Comparison of ENCODE assay signal across 31 mouse cellular contexts in genomic region chr17:24608874-24609273, GRCm38 (mm10). TPM values are rescaled to one million over a fixed set of nuclear protein-coding genes. Genes with fewer than 3 reads are reported as not detected.
DNase-seq lines count a peak whose midpoint lies in the region; ATAC-seq and TF ChIP-seq lines count a peak whose summit lies in the region.
"Had no signal": no experiment of that assay in that cellular context is flagged by ENCODE, and none has a peak within 500 bp of the region (broad histone marks: within the 10 kb centered on the region; RNA-seq: fewer than 3 reads in every experiment).

No protein-coding gene starts in this region.

- no peaks in the 10 kb centered on the region for H3K9me3 ChIP-seq in liver, embryonic 14.5 days (ENCODE audit: control insufficient read depth, low read length)
- H3K9me3 ChIP-seq: forebrain, embryonic 15.5 days; G1E; heart, embryonic 12.5 days; hindbrain, embryonic 10.5 days; midbrain, embryonic 13.5 days; neural tube, embryonic 13.5 days had no signal

- no peak overlapping the region for H3K4me3 ChIP-seq in liver, embryonic 14.5 days (ENCODE audit: insufficient read depth in 1 of 2, low read depth in 2 of 2, low read length in 2 of 2)
- H3K4me3 ChIP-seq: forebrain, embryonic 15.5 days; heart, embryonic 12.5 days; hindbrain, embryonic 10.5 days; left cerebral cortex, adult 2 months; midbrain, embryonic 13.5 days; neural tube, embryonic 13.5 days had no signal

- WGBS in liver, embryonic 14.5 days (ENCODE audit: insufficient replicate concordance) = 14% methylated on average over 8 of the region's 8 CpGs

- peak; percentile 86 for ATAC-seq in erythroblast, adult 5-6 weeks (replicated peaks; ENCODE audit: low FRiP score, poor library complexity, severe bottlenecking)
- peak; percentile 87 for ATAC-seq in liver, embryonic 14.5 days (ENCODE audit: insufficient read depth)
- ATAC-seq in megakaryocyte progenitor cell, adult 5-6 weeks (replicated peaks; ENCODE audit: poor library complexity) = peak; percentile 85
- ATAC-seq in cerebellum, adult (ENCODE audit: insufficient number of reproducible peaks, low FRiP score, low TSS enrichment) = no peak
- ATAC-seq: forebrain, embryonic 15.5 days; hindbrain, postnatal 0 days; intestine, embryonic 16.5 days; lung, postnatal 0 days; midbrain, embryonic 13.5 days; Patski had no signal

- H3K4me1 ChIP-seq in liver, embryonic 14.5 days (replicated peaks; ENCODE audit: control insufficient read depth in 2 of 2, insufficient read depth in 2 of 2, low read length in 1 of 2) = peaks cover 14 to 38% of the 10 kb centered on the region in 2 experiments
- H3K4me1 ChIP-seq: forebrain, embryonic 15.5 days; hindbrain, embryonic 10.5 days; midbrain, embryonic 13.5 days; neural tube, embryonic 13.5 days had no signal

- H3K36me3 ChIP-seq in liver, embryonic 14.5 days (replicated peaks; ENCODE audit: control insufficient read depth, insufficient read depth, low read depth) = peaks cover 2% of the 10 kb centered on the region

- peak overlapping the region; percentile 35 for H3K4me2 ChIP-seq in liver, embryonic 14.5 days (ENCODE audit: low read depth)
- H3K4me2 ChIP-seq: forebrain, embryonic 15.5 days; heart, embryonic 12.5 days; midbrain, embryonic 13.5 days; neural tube, embryonic 13.5 days had no signal

- peak; percentile 40 for TF ChIP-seq CTCF in liver, embryonic 14.5 days (IDR thresholded peaks at IDR 0.05; ENCODE audit: low read depth)

- H3K27ac ChIP-seq in liver, embryonic 14.5 days = peak overlapping the region; percentile 78
- H3K27ac ChIP-seq: forebrain, embryonic 15.5 days; hindbrain, embryonic 10.5 days; hindbrain, postnatal 0 days; left cerebral cortex, adult 2 months; macrophage; midbrain, embryonic 13.5 days; neural tube, embryonic 13.5 days had no signal

- H3K9ac ChIP-seq in liver, embryonic 14.5 days (replicated peaks) = no peak overlapping the region
- H3K9ac ChIP-seq: forebrain, embryonic 15.5 days; heart, embryonic 12.5 days; midbrain, embryonic 13.5 days; neural tube, embryonic 13.5 days had no signal

- H3K27me3 ChIP-seq in liver, embryonic 14.5 days (ENCODE audit: control insufficient read depth, insufficient read depth, low read length) = no peaks in the 10 kb centered on the region
- H3K27me3 ChIP-seq: CH12.LX; forebrain, embryonic 15.5 days; heart, embryonic 12.5 days; midbrain, embryonic 13.5 days; neural tube, embryonic 13.5 days; Patski had no signal

- peak; percentile 73 for TF ChIP-seq EP300 in liver, embryonic 14.5 days (IDR thresholded peaks at IDR 0.05; ENCODE audit: low read depth)

- peak; percentile 27 to 42 for DNase-seq in spleen, postnatal 36 days (ENCODE audit: low spot score in 2 of 2)
- DNase-seq in spleen, adult 12 weeks (ENCODE audit: low spot score) = no peak
- DNase-seq in liver, embryonic 14.5 days (ENCODE audit: low read depth in 3 of 3, low spot score in 3 of 3) = peak in 1 of 3 experiments; percentile 63
- DNase-seq in layer of hippocampus, adult 9-11 months = no peak
- DNase-seq in natural killer cell, adult 2 months (ENCODE audit: low spot score in 2 of 2) = no peak
- DNase-seq: B cell, adult 2 months; cerebellum, postnatal 36 days; heart, postnatal 10 days; kidney, postnatal 4 days; thymus, postnatal 36 days had no signal

RNA-seq across cellular contexts. Expression of gene Tsc2, which starts 23.6 kb away (rescaled TPM):
- 16.3 and 75.9 TPM in 2 replicates for total RNA-seq in erythroblast, adult 5-6 weeks (2015; ENCODE audit: low replicate concordance)
- 8.6 and 9.0 TPM in 2 replicates for total RNA-seq in erythroblast, adult 5-6 weeks (2017; ENCODE audit: low replicate concordance)
- polyA plus RNA-seq in liver, embryonic 14.5 days (2012; rRNA removed) = 17.0 and 21.4 TPM in 2 replicates
- 17.6 and 23.8 TPM in 2 replicates for polyA plus RNA-seq in liver, embryonic 14.5 days (2014; fragmentation: Nextera tagmentation; extraction: Ambion mirVana)
- total RNA-seq in megakaryocyte progenitor cell, adult 5-6 weeks (2015) = 64.3 and 66.9 TPM in 2 replicates
- 52.1 and 54.1 TPM in 2 replicates for total RNA-seq in megakaryocyte progenitor cell, adult 5-6 weeks (2017)

RNA-seq across cellular contexts. Expression of gene Nthl1, which starts 23.6 kb away (rescaled TPM):
- 1.0 TPM in 1 of 2 replicates, not detected in the other for total RNA-seq in erythroblast, adult 5-6 weeks (2015; ENCODE audit: low replicate concordance)
- total RNA-seq in erythroblast, adult 5-6 weeks (2017; ENCODE audit: low replicate concordance) = 0.56 and 0.85 TPM in 2 replicates
- 6.2 and 6.6 TPM in 2 replicates for polyA plus RNA-seq in liver, embryonic 14.5 days (2012; rRNA removed)
- polyA plus RNA-seq in liver, embryonic 14.5 days (2014; fragmentation: Nextera tagmentation; extraction: Ambion mirVana) = 5.9 and 6.1 TPM in 2 replicates
- 5.7 and 6.7 TPM in 2 replicates for total RNA-seq in megakaryocyte progenitor cell, adult 5-6 weeks (2015)
- total RNA-seq in megakaryocyte progenitor cell, adult 5-6 weeks (2017) = 12.0 and 13.6 TPM in 2 replicates

RNA-seq across cellular contexts. Expression of gene Slc9a3r2, which starts 41.3 kb away (rescaled TPM):
- total RNA-seq in erythroblast, adult 5-6 weeks (2015; ENCODE audit: low replicate concordance) = 0.38 TPM in 1 of 2 replicates, not detected in the other
- total RNA-seq in erythroblast, adult 5-6 weeks (2017; ENCODE audit: low replicate concordance) = 0.56 and 1.8 TPM in 2 replicates
- 5.5 and 5.7 TPM in 2 replicates for polyA plus RNA-seq in liver, embryonic 14.5 days (2012; rRNA removed)
- polyA plus RNA-seq in liver, embryonic 14.5 days (2014; fragmentation: Nextera tagmentation; extraction: Ambion mirVana) = 8.1 and 9.9 TPM in 2 replicates
- total RNA-seq in megakaryocyte progenitor cell, adult 5-6 weeks (2015) = 1.2 and 2.6 TPM in 2 replicates
- 1.4 and 1.6 TPM in 2 replicates for total RNA-seq in megakaryocyte progenitor cell, adult 5-6 weeks (2017)
- polyA plus RNA-seq: macrophage had no signal

RNA-seq across cellular contexts. Expression of gene Npw, which starts 49.4 kb away (rescaled TPM):
- total RNA-seq in erythroblast, adult 5-6 weeks (2015; ENCODE audit: low replicate concordance) = not detected in 2 replicates
- total RNA-seq in erythroblast, adult 5-6 weeks (2017; ENCODE audit: low replicate concordance) = not detected in 2 replicates
- 0.27 TPM in 1 of 2 replicates, not detected in the other for polyA plus RNA-seq in liver, embryonic 14.5 days (2012; rRNA removed)
- polyA plus RNA-seq in liver, embryonic 14.5 days (2014; fragmentation: Nextera tagmentation; extraction: Ambion mirVana) = 0.29 TPM in 1 of 2 replicates, not detected in the other
- total RNA-seq in megakaryocyte progenitor cell, adult 5-6 weeks (2015) = not detected in 2 replicates
- not detected in 2 replicates for total RNA-seq in megakaryocyte progenitor cell, adult 5-6 weeks (2017)
- total RNA-seq: adrenal gland, adult 18-20 months; CH12.LX; G1E; gastrocnemius, adult 8-10 months; granulocyte monocyte progenitor cell, adult 5-6 weeks; heart, postnatal 10 days had no signal
- polyA plus RNA-seq: cerebellum, adult 2 months; forebrain, embryonic 15.5 days; G1E; heart, embryonic 12.5 days; hindbrain, embryonic 10.5 days; kidney, embryonic 16.5 days; macrophage; midbrain, embryonic 13.5 days; neural tube, embryonic 13.5 days; Patski had no signal

RNA-seq across cellular contexts. Expression of gene Pkd1, which starts 59.2 kb away (rescaled TPM):
- total RNA-seq in erythroblast, adult 5-6 weeks (2015; ENCODE audit: low replicate concordance) = 1.5 and 6.1 TPM in 2 replicates
- total RNA-seq in erythroblast, adult 5-6 weeks (2017; ENCODE audit: low replicate concordance) = 3.8 and 16.2 TPM in 2 replicates
- polyA plus RNA-seq in liver, embryonic 14.5 days (2012; rRNA removed) = 3.4 and 4.0 TPM in 2 replicates
- 1.8 and 2.9 TPM in 2 replicates for polyA plus RNA-seq in liver, embryonic 14.5 days (2014; fragmentation: Nextera tagmentation; extraction: Ambion mirVana)
- 7.4 and 10.6 TPM in 2 replicates for total RNA-seq in megakaryocyte progenitor cell, adult 5-6 weeks (2015)
- total RNA-seq in megakaryocyte progenitor cell, adult 5-6 weeks (2017) = 6.2 and 15.1 TPM in 2 replicates

Comparison
In these comparisons a context has a peak if more than half of its experiments do, and no peak if none do; other contexts are left out.
1. DNase-seq: peak in spleen, postnatal 36 days (2 of 2); none in spleen, adult 12 weeks (single experiment), layer of hippocampus, adult 9-11 months (single experiment) and natural killer cell, adult 2 months (0 of 2).